Mouse (Mus musculus): ENCODE data around the gene Tmem199.

DNA sequence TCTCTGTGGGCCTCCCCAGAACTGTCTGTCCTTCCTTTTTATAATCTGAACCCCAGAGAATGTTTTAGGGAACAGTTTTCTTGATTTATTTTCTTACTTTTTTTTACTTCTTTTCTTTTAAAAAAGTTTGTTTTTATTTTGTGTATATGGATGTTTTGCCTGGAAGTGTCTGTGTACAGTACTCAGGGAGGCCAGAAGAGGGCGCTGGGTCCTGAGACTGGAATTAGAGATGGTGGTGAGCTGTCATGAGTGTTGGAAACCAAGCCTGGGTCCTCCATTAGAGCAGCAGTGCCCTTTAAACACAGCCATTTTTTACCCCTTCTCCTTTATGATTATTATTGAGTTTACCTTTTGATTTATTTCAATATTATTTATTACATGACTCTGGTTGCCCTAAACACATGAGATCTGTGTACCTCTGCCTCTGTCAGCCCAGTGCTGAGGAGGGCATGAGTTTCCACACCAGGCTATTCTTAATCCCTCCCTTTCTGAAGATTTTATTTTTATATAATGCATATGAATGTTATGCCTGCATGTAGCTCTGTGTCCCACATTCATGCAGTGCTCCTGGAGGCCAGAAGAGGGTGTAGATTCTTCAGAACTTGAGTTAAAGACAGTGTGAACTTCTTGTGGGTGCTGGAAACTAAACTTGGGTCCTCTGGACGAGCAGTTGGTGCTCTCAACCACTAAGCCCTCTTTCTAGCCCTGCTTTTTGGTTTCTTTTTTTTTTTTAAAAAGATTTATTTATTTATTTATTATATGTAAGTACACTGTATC, 3.8 kb upstream of the Tmem199 start:
- TF ChIP-seq CTCF (IDR thresholded peaks at IDR 0.05; ENCODE audit: insufficient read depth, low read length) (peak; percentile 17; the same call in 1 of the 2 replicates), POLR2A (IDR thresholded peaks at IDR 0.05; ENCODE audit: borderline replicate concordance, extremely low read depth, low read depth, low read length) (no peak)

Measured in lung, adult 2 months (tissue).